Mouse (Mus musculus) CH12.LX (cell line): ENCODE measurements at regions not wholly inside any gene's neighbourhood (a gene's known extent, or its start where the extent isn't known, plus 50 kb on each side); places are given as distances from the start of the nearest gene placed in this dataset.

ENCODE experiments used
- DNase-seq: peaks from one replicate; pipeline ENCODE4 v3.0.0-alpha.2; 2013; ENCODE audit errors: extremely low read depth
- H3K27ac ChIP-seq: 2 replicates; pipeline ENCODE4 v1.5.1; 2012; ENCODE audit warnings: low read depth, mild to moderate bottlenecking, control low read depth, moderate library complexity; ENCODE audit not compliant: insufficient read depth
- H3K27me3 ChIP-seq: replicated peaks from 2 replicates; pipeline ENCODE3; 2012; ENCODE audit warnings: inconsistent platforms
- H3K36me3 ChIP-seq, 2 experiments: replicated peaks in 1 of 2; 2 replicates each; pipeline versions ENCODE3 to v1.6.1; 2012; ENCODE audit warnings: inconsistent platforms in 1 of 2, low read length in 1 of 2, mild to moderate bottlenecking in 1 of 2, mixed read lengths in 1 of 2, moderate library complexity in 1 of 2; ENCODE audit not compliant: control insufficient read depth in 1 of 2, insufficient read depth in 1 of 2
- H3K4me1 ChIP-seq, 2 experiments: 2 replicates each; pipeline ENCODE4 v1.6.1; 2012; ENCODE audit warnings: inconsistent platforms in 1 of 2, moderate library complexity in 1 of 2; ENCODE audit not compliant: insufficient read depth in 2 of 2, control insufficient read depth in 1 of 2
- H3K4me2 ChIP-seq: 2 replicates; pipeline ENCODE4 v1.6.1; 2012; ENCODE audit warnings: low read depth, mild to moderate bottlenecking, control low read depth; ENCODE audit not compliant: poor library complexity, insufficient read depth, severe bottlenecking
- H3K4me3 ChIP-seq, 3 experiments: fragments of 150-350 bp in 1 of 3; sonication (generic) in 1 of 3; replicated peaks in 1 of 3; 2 replicates each; pipeline versions ENCODE3 to v1.5.1; 2011 to 2012; ENCODE audit warnings: low read depth in 2 of 3, low read length in 2 of 3, mild to moderate bottlenecking in 2 of 3, moderate library complexity in 2 of 3, control low read depth in 1 of 3, improper control_type of control experiment in 1 of 3, inconsistent platforms in 1 of 3, mixed read lengths in 1 of 3; ENCODE audit not compliant: poor library complexity in 1 of 3
- H3K79me2 ChIP-seq: replicated peaks from 2 replicates; pipeline ENCODE4 v1.6.1; 2012; ENCODE audit warnings: mild to moderate bottlenecking, moderate library complexity; ENCODE audit not compliant: control insufficient read depth, poor library complexity, insufficient read depth, severe bottlenecking; ENCODE audit errors: extremely low read depth
- H3K9ac ChIP-seq: 2 replicates; pipeline ENCODE4 v1.6.1; 2012; ENCODE audit warnings: low read depth, mild to moderate bottlenecking, control low read depth, moderate library complexity; ENCODE audit not compliant: insufficient read depth
- H3K9me3 ChIP-seq: replicated peaks from 2 replicates; pipeline ENCODE3; 2012; ENCODE audit warnings: low read length, inconsistent platforms, mixed read lengths
- CHD2 ChIP-seq: IDR thresholded peaks from 2 replicates; pipeline ENCODE4 v1.6.1; 2011; ENCODE audit warnings: low read length, improper control_type of control experiment
- CTCF ChIP-seq, 2 experiments: IDR thresholded peaks in 1 of 2; conservative IDR thresholded peaks in 1 of 2; 2 replicates each; pipeline ENCODE4 v1.5.1; 2011 to 2012; ENCODE audit warnings: low read depth in 2 of 2, low read length in 2 of 2, improper control_type of control experiment in 1 of 2, inconsistent platforms in 1 of 2, mild to moderate bottlenecking in 1 of 2, moderate library complexity in 1 of 2
- E2F4 ChIP-seq: IDR thresholded peaks from 2 replicates; pipeline ENCODE4 v1.6.1; 2011; ENCODE audit warnings: low read depth, low read length, improper control_type of control experiment; ENCODE audit not compliant: insufficient replicate concordance
- ELF1 ChIP-seq: IDR thresholded peaks from 2 replicates; pipeline ENCODE4 v1.6.1; 2014; ENCODE audit warnings: low read depth, mild to moderate bottlenecking, inconsistent platforms, low read length, improper control_type of control experiment
- EP300 ChIP-seq: IDR thresholded peaks from 2 replicates; pipeline ENCODE4 v1.6.1; 2011; ENCODE audit warnings: low read length, improper control_type of control experiment
- ETS1 ChIP-seq: conservative IDR thresholded peaks from 2 replicates; pipeline ENCODE4 v1.6.1; 2012; ENCODE audit warnings: low read depth, mild to moderate bottlenecking, inconsistent platforms, low read length, improper control_type of control experiment, moderate library complexity
- GABPA ChIP-seq: IDR thresholded peaks from 2 replicates; pipeline ENCODE4 v1.6.1; 2012; ENCODE audit warnings: low read depth, low read length, improper control_type of control experiment, inconsistent platforms; ENCODE audit not compliant: insufficient replicate concordance
- IRF4 ChIP-seq: IDR thresholded peaks from 2 replicates; pipeline ENCODE4 v1.6.1; 2014; ENCODE audit warnings: low read depth, mild to moderate bottlenecking, inconsistent platforms, low read length, improper control_type of control experiment
- JUN ChIP-seq: IDR thresholded peaks from 2 replicates; pipeline ENCODE4 v1.6.1; 2011; ENCODE audit warnings: low read depth, mild to moderate bottlenecking, low read length, improper control_type of control experiment, moderate library complexity; ENCODE audit not compliant: insufficient read depth
- JUND ChIP-seq: conservative IDR thresholded peaks from 2 replicates; pipeline ENCODE4 v1.6.1; 2011; ENCODE audit warnings: low read depth, low read length, improper control_type of control experiment
- MAX ChIP-seq: IDR thresholded peaks from 2 replicates; pipeline ENCODE4 v1.6.1; 2011; ENCODE audit warnings: low read length, improper control_type of control experiment
- MAZ ChIP-seq: IDR thresholded peaks from 2 replicates; pipeline ENCODE4 v1.6.1; 2012; ENCODE audit warnings: low read depth, mild to moderate bottlenecking, inconsistent platforms, low read length, improper control_type of control experiment, moderate library complexity
- MXI1 ChIP-seq: IDR thresholded peaks from 2 replicates; pipeline ENCODE4 v1.6.1; 2011; ENCODE audit warnings: mild to moderate bottlenecking, low read depth, low read length, improper control_type of control experiment
- MYC ChIP-seq: IDR thresholded peaks from 2 replicates; pipeline ENCODE4 v1.6.1; 2011; ENCODE audit warnings: low read depth, mild to moderate bottlenecking, improper control_type of control experiment, low read length
- PAX5 ChIP-seq: IDR thresholded peaks from 2 replicates; pipeline ENCODE4 v1.6.1; 2012; ENCODE audit warnings: low read length, inconsistent platforms, mixed read lengths
- POLR2AphosphoS2 ChIP-seq: IDR thresholded peaks from 2 replicates; pipeline ENCODE4 v1.6.1; 2011; ENCODE audit warnings: low read depth, low read length, improper control_type of control experiment
- RAD21 ChIP-seq: IDR thresholded peaks from 2 replicates; pipeline ENCODE4 v1.6.1; 2011; ENCODE audit warnings: low read depth, mild to moderate bottlenecking, low read length, improper control_type of control experiment, moderate library complexity
- RCOR1 ChIP-seq: conservative IDR thresholded peaks from 2 replicates; pipeline ENCODE4 v1.6.1; 2012; ENCODE audit warnings: low read depth, mild to moderate bottlenecking, inconsistent platforms, low read length, improper control_type of control experiment
- SIN3A ChIP-seq: IDR thresholded peaks from 2 replicates; pipeline ENCODE4 v1.6.1; 2012; ENCODE audit warnings: low read length, improper control_type of control experiment, inconsistent platforms
- TBP ChIP-seq: conservative IDR thresholded peaks from 2 replicates; pipeline ENCODE4 v1.6.1; 2011; ENCODE audit warnings: low read depth, low read length, improper control_type of control experiment
- TCF12 ChIP-seq: IDR thresholded peaks from 2 replicates; pipeline ENCODE4 v1.6.1; 2014; ENCODE audit warnings: low read depth, mild to moderate bottlenecking, inconsistent platforms, low read length, improper control_type of control experiment
- UBTF ChIP-seq: IDR thresholded peaks from 2 replicates; pipeline ENCODE4 v1.6.1; 2012; ENCODE audit warnings: low read depth, mild to moderate bottlenecking, inconsistent platforms, low read length, improper control_type of control experiment, moderate library complexity
- USF2 ChIP-seq: conservative IDR thresholded peaks from 2 replicates; pipeline ENCODE4 v1.6.1; 2011; ENCODE audit warnings: low read depth, low read length, improper control_type of control experiment
- ZC3H11A ChIP-seq: IDR thresholded peaks from 2 replicates; pipeline ENCODE4 v1.6.1; 2012; ENCODE audit warnings: low read depth, mild to moderate bottlenecking, inconsistent platforms, low read length, improper control_type of control experiment
- ZKSCAN1 ChIP-seq: IDR thresholded peaks from 2 replicates; pipeline ENCODE4 v1.6.1; 2012; ENCODE audit warnings: low read depth, inconsistent platforms, low read length, improper control_type of control experiment, borderline replicate concordance
- ZMIZ1 ChIP-seq: IDR thresholded peaks from 2 replicates; pipeline ENCODE4 v1.6.1; 2012; ENCODE audit warnings: low read depth, mild to moderate bottlenecking, inconsistent platforms, low read length, improper control_type of control experiment
- ZNF384 ChIP-seq: IDR thresholded peaks from 2 replicates; pipeline ENCODE4 v1.6.1; 2012; ENCODE audit warnings: low read depth, low read length, improper control_type of control experiment, inconsistent platforms
- dilution Hi-C: fragments of 300-500 bp; cut with MboI; formaldehyde crosslinking; loops from 2 replicates; pipeline ENCODE4 v1.14.3; 2020; ENCODE audit warnings: low sequenced_read_pairs; ENCODE audit not compliant: extremely low pct_unique_long_range_greater_than_20kb, extremely low pct_ligation_motif_present
- in situ Hi-C: fragments of 300-500 bp; cut with MboI; formaldehyde crosslinking; loops from 3 replicates; pipeline ENCODE4 v1.14.3; 2019; ENCODE audit warnings: low sequenced_read_pairs, low pct_ligation_motif_present, low pct_unique_long_range_greater_than_20kb, mixed read lengths

DNA sequence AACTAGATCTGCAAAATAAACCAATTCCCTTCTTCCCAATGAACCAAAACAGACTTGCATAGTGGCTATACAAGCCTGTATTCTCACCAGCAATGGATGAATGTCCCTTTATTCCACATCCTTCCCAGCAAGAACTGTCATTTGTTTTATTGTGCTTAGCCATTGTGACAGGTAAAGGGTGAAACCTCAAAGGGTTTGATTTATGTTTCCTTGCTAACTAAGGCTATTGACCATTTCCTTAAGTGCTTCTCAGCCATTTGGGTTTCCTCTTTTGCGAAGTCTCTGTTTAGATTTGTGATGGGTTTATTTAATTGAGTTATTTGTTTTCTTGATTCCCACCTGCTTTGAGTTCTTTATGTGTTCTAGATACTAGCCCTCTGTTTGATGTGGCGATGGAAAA is 281.5 kb downstream of the Klf6 start:
- H3K4me3 ChIP-seq, result no peak overlapping the region
- H3K4me2 ChIP-seq, result no peak overlapping the region
- H3K9ac ChIP-seq, result no peak overlapping the region
- TF ChIP-seq ZC3H11A, result no peak
- no peak for TF ChIP-seq PAX5
- no peak for TF ChIP-seq SIN3A
- no peak for TF ChIP-seq MXI1
- no peak for TF ChIP-seq UBTF
- TF ChIP-seq ZKSCAN1, result no peak
- no peak for TF ChIP-seq MAZ
- TF ChIP-seq USF2, result no peak
- TF ChIP-seq TCF12, result no peak
- no peak for TF ChIP-seq E2F4
- no peak for TF ChIP-seq ZMIZ1
- TF ChIP-seq RAD21, result no peak
- TF ChIP-seq EP300, result no peak
- TF ChIP-seq JUN, result no peak
- TF ChIP-seq JUND, result no peak
- TF ChIP-seq MAX, result no peak
- no peak for TF ChIP-seq ELF1
- TF ChIP-seq IRF4, result no peak
- no peak for TF ChIP-seq CTCF (conservative IDR thresholded peaks at IDR 0.05 in 1 of 2, IDR thresholded peaks at IDR 0.05 in 1 of 2; ENCODE audit: low read depth in 2 of 2, low read length in 2 of 2)
- dilution Hi-C loops (no loop called here), in situ Hi-C loops (no loop called here)
- no peak overlapping the region for H3K27ac ChIP-seq
- H3K36me3 ChIP-seq, result no peaks in the 10 kb centered on the region
- H3K9me3 ChIP-seq, result no peaks in the 10 kb centered on the region
- H3K4me1 ChIP-seq, result no peaks in the 10 kb centered on the region
- H3K27me3 ChIP-seq, result no peaks in the 10 kb centered on the region
- no peaks in the 10 kb centered on the region for H3K79me2 ChIP-seq
- DNase-seq, result no peak

DNA sequence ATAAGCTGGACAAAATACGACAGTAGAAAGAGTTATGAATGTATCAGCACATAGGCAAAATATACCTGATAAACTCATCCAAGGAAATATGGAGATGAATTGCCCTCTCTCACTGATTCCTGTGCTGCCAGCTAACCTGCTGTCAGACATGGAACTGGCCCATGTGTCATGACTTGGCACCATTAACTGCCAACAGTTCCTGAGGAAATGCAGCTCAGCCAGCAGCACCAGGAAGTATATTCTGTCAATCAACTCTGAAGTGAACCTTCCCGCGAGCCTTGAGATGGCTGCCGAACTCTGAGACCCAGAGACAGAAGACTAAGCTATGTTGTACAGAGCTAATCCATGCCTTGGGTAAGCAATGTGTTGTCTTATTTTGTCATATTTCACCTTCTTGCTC is 292.4 kb downstream of the Klf6 start:
- Histone ChIP-seq H3K79me2 (no peaks in the 10 kb centered on the region), H3K36me3 (no peaks in the 10 kb centered on the region), H3K9me3 (no peaks in the 10 kb centered on the region), H3K4me3 (no peak overlapping the region), H3K27me3 (no peaks in the 10 kb centered on the region), H3K27ac (no peak overlapping the region), H3K4me1 (peaks cover 0 to 3% of the 10 kb centered on the region in 2 experiments; a peak in 1 of 4 replicates)
- no peak for TF ChIP-seq ZNF384
- TF ChIP-seq JUND, result no peak
- TF ChIP-seq POLR2AphosphoS2, result no peak
- TF ChIP-seq CHD2, result no peak
- TF ChIP-seq TBP, result no peak
- TF ChIP-seq ZKSCAN1, result no peak
- no peak for TF ChIP-seq MYC
- no peak for TF ChIP-seq ETS1
- no peak for TF ChIP-seq JUN
- no peak for TF ChIP-seq RAD21
- no peak for TF ChIP-seq RCOR1
- no peak for TF ChIP-seq UBTF
- TF ChIP-seq MXI1, result no peak
- no peak for TF ChIP-seq GABPA
- TF ChIP-seq, all 38 proteins: peak for 0
- dilution Hi-C loops, result no loop called here
- Histone ChIP-seq H3K4me2 (no peak overlapping the region), H3K9ac (no peak overlapping the region)
- no peak for DNase-seq
- in situ Hi-C loops, result no loop called here
